Mouse (Mus musculus): ENCODE measurements around the gene Mup4.
A peak's percentile ranks its signal among the peaks of the same experiment; 100 is the strongest.
"Not testable (repeated sequence)": the region's sequence is repeated elsewhere in the genome, so short reads cannot be mapped to it uniquely, and the experiment has no call there.

Mup4 gene

GRCm38 (mm10) chr4:59960610-59961009 is at the start of gene Mup4:
Gene Mup4 (minus strand): TSS chr4:59960710.
- DNase-seq (ENCODE audit: low spot score in 2 of 2), result no peak

- not testable (repeated sequence) for DNase-seq (ENCODE audit: low spot score in 2 of 2)
Observed at GRCm38 (mm10) chr4:59997894-59998293, 37.4 kb upstream of the Mup4 start.

DNA sequence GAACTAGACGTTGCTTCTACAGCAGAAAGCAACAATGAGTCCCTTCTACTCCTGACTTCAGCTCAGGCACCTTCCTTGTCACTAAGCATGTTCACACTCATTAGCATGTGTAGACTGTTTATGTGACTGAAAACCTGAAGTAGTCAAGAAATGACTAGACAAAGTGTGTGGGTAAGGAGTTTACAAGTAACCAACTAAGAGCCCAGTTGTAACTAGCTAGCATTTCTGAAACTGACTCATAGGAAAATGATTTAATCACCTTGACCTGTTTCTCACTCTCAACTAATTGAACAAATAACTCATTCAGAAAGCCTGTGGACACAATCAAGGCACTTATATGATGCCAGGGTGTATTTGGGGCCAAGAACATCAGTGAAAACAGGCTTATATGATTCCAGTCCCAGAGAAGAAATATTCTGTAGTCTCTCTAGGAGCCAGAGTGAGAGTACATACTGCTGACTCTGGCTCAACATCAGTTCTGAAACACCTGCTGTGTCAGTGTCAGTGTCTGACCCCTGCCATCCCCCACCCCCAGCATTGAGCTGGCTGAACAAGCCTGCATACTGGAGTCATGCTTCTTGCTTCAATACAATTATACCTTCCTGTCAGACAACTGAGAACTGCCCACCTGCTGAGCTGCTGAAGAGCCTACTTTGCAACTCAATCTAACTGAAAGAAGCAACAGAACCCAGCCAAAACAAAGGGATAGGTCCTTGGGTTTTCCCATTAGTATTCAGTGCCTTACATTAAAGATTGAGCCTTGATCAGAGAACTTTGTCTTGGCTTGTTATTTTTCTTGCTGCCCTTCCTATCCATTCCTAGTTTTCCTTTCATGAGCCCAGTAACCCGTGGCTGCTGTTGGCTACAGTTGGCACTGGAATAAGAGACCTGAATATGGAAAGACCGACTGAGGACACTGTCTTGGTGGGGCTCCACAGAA is 3.2 kb upstream of the Mup4 start, which contains the start of gene Mup6:
Gene Mup6, plus strand, starts transcription at position 890 of the 940 bp plus-strand sequence.
- no peak for DNase-seq (ENCODE audit: low spot score in 2 of 2)

GRCm38 (mm10) chr4:59937543-59937942 is 23.0 kb downstream of the Mup4 start:
- DNase-seq (ENCODE audit: low spot score in 2 of 2), result no peak

DNA sequence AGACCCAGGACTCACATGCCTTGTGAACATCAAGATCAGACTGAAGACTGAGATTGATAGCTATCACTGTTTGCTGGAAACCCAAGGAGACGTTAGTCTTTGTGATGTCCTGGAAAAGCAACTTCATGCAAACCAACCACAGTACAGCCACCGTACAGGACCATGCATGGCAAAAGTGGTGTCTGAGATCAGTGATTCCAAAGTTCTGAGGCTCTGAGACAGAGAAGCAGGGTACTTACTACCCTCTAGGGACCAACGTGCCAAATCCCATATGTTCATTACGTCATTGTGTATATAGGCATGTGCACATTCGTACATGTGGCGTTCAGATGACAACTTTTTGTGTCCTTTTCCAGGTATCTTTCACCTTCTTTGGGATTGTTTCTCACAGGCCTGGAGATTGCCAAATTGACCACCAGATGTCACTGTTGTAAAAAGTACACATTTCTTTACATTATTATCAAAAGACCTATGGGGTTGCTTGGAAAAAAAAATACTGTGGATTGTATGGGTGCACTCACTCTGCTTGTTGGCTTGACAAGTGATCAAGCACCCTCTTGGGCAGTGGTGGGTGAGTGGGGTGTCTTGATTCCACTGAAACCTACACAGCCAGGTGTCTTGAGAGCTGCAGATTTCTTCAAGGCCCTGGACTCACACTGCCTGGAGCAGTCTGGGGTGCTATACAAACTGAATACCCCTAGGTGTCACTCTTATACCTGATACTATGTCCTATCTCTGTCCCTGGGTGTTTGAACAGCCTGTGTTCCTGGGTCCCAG is 27.8 kb downstream of the Mup4 start:
- DNase-seq (ENCODE audit: low spot score in 2 of 2), result peak in 1 of 2 experiments; percentile 7

GRCm38 (mm10) chr4:59928347-59928746 is 32.2 kb downstream of the Mup4 start:
- peak; percentile 10 to 77 for DNase-seq (ENCODE audit: low spot score in 2 of 2)

DNA sequence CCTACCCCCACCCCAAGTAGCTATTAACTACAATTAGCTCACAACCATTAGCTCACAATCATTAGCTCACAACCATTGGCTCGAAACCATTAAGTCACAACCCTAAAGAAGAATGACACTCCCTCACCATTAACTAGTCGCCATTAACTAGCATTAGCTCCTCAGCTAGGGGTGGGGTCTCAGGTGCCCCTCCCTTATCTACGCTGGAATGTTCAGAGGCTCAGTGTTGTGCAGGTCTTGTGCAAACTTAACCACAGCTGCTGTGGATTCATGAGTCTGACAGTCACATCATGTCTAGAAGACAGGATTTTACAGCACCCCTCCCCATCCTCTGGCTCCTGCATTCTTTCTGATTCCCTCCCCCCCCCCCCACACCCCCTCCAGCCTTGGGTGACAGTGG is 32.8 kb downstream of the Mup4 start:
- DNase-seq (ENCODE audit: low spot score in 2 of 2), result no peak

- peak in 1 of 2 experiments; percentile 28 for DNase-seq (ENCODE audit: low spot score in 2 of 2)
Observed at GRCm38 (mm10) chr4:59925082-59925481, 35.4 kb downstream of the Mup4 start.

- DNase-seq (ENCODE audit: low spot score in 2 of 2), result no peak
Observed at GRCm38 (mm10) chr4:59917966-59918365, 42.5 kb downstream of the Mup4 start.

DNA sequence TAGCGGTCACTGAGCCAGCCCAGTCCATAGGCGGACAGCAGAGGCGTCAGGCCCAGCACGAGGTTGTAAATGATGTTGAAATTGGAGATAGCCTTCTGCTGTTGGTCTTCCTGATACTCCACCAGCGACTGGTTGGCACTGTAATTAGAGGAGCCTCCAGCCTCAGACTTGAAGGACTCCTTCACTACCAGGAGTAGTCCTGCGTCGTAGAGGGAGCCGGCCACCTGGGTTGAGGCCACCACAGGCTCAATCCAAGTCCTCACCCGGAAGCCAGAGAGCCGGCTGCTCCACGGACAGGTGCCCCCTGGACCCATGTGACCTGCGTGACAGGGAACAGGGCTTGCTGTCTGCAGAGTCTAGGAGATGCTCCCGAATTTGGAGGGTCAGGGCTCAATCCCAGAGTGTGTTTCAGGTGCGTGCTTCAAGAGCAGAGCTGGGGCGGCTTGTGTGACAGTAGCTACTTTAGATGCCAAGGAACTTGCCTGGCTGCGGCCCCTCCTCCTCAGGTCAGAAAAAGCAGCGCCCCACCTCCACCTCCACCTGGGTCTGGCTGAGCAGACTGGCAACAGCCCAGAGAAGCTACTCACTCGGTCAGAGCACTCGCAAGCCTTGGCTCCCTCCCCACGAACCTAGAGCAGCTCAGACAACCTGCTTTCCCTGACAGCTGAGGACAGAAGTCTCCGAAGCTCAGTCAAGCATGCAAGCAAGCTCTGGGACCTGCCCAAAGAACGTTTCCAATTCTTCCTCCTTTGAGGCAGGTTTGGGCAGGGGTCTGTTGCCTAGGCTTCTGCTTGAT is 45.7 kb downstream of the Mup4 start, which contains the start of gene Slc46a2:
Gene Slc46a2, minus strand, starts transcription at position 449 of the 796 bp plus-strand sequence.
- no peak for DNase-seq (ENCODE audit: low spot score in 2 of 2)

GRCm38 (mm10) chr4:59908785-59909184 is 51.7 kb downstream of the Mup4 start:
- DNase-seq (ENCODE audit: low spot score in 2 of 2), result no peak

- no peak for DNase-seq (ENCODE audit: low spot score in 2 of 2)
Observed at GRCm38 (mm10) chr4:59907657-59908230, 52.8 kb downstream of the Mup4 start.

DNA sequence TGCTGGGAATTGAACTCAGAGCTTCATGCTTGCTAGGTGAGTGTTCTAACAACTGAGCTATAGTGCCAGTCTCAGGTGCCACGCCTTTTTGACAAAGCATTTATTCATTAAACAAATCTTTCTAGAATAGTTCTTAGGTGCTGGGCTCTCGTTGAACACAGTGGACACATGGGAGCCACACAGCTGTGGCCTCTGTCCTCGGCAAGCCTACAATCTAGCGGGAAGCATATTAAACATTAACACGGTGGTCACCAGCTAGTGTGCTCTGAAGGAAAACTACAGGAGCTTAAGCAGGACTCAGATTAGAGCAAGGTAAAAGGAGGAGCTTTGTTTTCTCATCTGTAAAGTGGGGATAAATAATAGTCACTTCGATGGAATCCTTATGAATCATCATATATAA is 53.4 kb downstream of the Mup4 start:
- no peak for DNase-seq (ENCODE audit: low spot score in 2 of 2)
